Mouse (Mus musculus) E14TG2a.4 (cell line): ENCODE data around the gene BC051019.

Source experiments
- H3K27me3 ChIP-seq: 2 replicates; pipeline ENCODE4 v1.6.1; 2014; ENCODE audit warnings: low read length, control low read depth; ENCODE audit not compliant: insufficient read depth
- H3K36me3 ChIP-seq: 2 replicates; pipeline ENCODE4 v1.6.1; 2014; ENCODE audit warnings: low read length, control low read depth; ENCODE audit not compliant: insufficient read depth
- H3K4me1 ChIP-seq: replicated peaks from 2 replicates; pipeline ENCODE4 v1.6.1; 2014; ENCODE audit warnings: low read depth, low read length, control low read depth
- H3K4me3 ChIP-seq: replicated peaks from 2 replicates; pipeline ENCODE4 v1.5.1; 2014; ENCODE audit warnings: mild to moderate bottlenecking, low read length
- H3K9me3 ChIP-seq: 2 replicates; pipeline ENCODE4 v1.6.1; 2014; ENCODE audit warnings: low read length, control low read depth
- CTCF ChIP-seq: conservative IDR thresholded peaks from 2 replicates; pipeline ENCODE4 v1.5.1; 2014; ENCODE audit warnings: low read length
- NANOG ChIP-seq: IDR thresholded peaks from 2 replicates; pipeline ENCODE4 v1.6.1; 2014; ENCODE audit warnings: borderline replicate concordance, low read length, mixed read lengths
- POU5F1 ChIP-seq: IDR thresholded peaks from 2 replicates; pipeline ENCODE4 v1.6.1; 2014; ENCODE audit warnings: low read length, borderline replicate concordance

BC051019 gene

GRCm38 (mm10) chr7:109680879-109681278, 42.8 kb downstream of the BC051019 start:
- Histone ChIP-seq H3K9me3 (no peaks in the 10 kb centered on the region), H3K4me3 (no peak overlapping the region), H3K27me3 (no peaks in the 10 kb centered on the region), H3K36me3 (no peaks in the 10 kb centered on the region), H3K4me1 (peaks cover 6% of the 10 kb centered on the region; the same call in 1 of the 2 replicates)
- no peak for TF ChIP-seq CTCF
- no peak for TF ChIP-seq POU5F1
- TF ChIP-seq NANOG = no peak

- no peak overlapping the region for H3K4me3 ChIP-seq
- no peaks in the 10 kb centered on the region for H3K27me3 ChIP-seq
- H3K36me3 ChIP-seq = 0 out of 2 replicates have a peak, but pooled peaks cover 2% of the 10 kb centered on the region
- no peaks in the 10 kb centered on the region for H3K9me3 ChIP-seq
- TF ChIP-seq POU5F1 (no peak), CTCF (peak; percentile 40)
- H3K4me1 ChIP-seq = peaks cover 6% of the 10 kb centered on the region; the same call in 1 of the 2 replicates
These were observed 43.4 kb downstream of the BC051019 start for GRCm38 (mm10) chr7:109680284-109680683.

- Histone ChIP-seq H3K27me3 (peaks cover 3% of the 10 kb centered on the region; the same call in 1 of the 2 replicates), H3K4me1 (peaks cover 25% of the 10 kb centered on the region), H3K4me3 (no peak overlapping the region), H3K36me3 (peaks cover 7% of the 10 kb centered on the region; the same call in 1 of the 2 replicates), H3K9me3 (no peaks in the 10 kb centered on the region)
- TF ChIP-seq POU5F1 (no peak), NANOG (no peak), CTCF (no peak)
These were observed 48.6 kb downstream of the BC051019 start for GRCm38 (mm10) chr7:109674944-109675628.

DNA sequence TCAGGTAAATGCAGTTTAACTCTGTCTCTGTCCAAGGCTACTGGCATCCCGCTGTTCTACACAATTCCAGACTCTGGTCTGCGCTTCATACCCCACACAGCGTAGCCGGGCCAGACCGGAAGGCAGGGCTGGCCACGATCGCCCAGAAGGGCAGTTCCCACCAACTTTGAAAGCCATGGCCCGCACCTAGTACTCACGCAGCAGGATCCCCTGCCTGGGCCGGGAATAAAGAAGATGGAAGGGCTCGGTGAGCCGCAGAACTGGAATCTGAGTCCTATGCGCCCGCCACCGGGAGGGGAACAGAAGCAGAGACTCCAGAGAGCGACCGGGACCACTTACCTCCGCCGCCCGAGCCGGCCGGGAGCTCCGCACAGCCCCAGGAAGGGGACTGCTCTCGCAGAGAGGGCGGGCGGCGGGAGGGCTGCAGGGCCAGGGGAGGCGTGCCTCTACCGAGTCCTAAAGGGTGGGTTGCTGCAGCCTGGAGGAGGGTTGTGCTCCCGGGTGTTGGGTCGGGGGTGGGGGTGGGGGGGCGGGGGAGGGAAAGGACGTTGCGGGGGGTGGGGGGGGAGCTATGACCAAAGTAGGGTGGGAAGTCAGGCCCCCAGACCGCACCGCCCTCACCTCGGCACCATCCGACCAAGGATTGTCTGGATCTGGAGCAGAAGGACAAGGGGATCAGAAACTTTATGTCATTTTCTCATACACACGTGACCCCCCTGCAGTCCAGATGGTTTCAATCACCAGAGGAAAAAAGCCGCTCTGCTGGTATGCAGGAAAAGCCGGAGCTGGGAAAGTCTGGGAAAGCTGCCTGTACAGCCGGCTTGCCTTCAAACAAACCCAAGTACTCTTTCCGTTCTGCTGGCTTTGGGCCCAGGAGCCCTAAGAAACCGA, 51.8 kb downstream of the BC051019 start:
- Histone ChIP-seq H3K27me3 (peaks cover 5% of the 10 kb centered on the region; the same call in 1 of the 2 replicates), H3K36me3 (peaks cover 7% of the 10 kb centered on the region; the same call in 1 of the 2 replicates), H3K4me1 (peaks cover 28% of the 10 kb centered on the region), H3K9me3 (no peaks in the 10 kb centered on the region), H3K4me3 (peak overlapping the region; percentile 80)
- no peak for TF ChIP-seq POU5F1

- peaks cover 32% of the 10 kb centered on the region for H3K4me1 ChIP-seq
These were observed 54.1 kb downstream of the BC051019 start for GRCm38 (mm10) chr7:109669426-109670170.

GRCm38 (mm10) chr7:109666664-109667063, 57.0 kb downstream of the BC051019 start:
- Histone ChIP-seq H3K4me1 (peaks cover 26% of the 10 kb centered on the region), H3K4me3 (no peak overlapping the region), H3K27me3 (0 out of 2 replicates have a peak, but pooled peaks cover 3% of the 10 kb centered on the region), H3K36me3 (no peaks in the 10 kb centered on the region), H3K9me3 (no peaks in the 10 kb centered on the region)
- TF ChIP-seq NANOG (no peak), POU5F1 (no peak), CTCF (no peak)

More at GRCm38 (mm10) chr7:109669426-109670170, 54.1 kb downstream of the BC051019 start:
- Histone ChIP-seq H3K27me3 (peaks cover 5% of the 10 kb centered on the region; the same call in 1 of the 2 replicates), H3K36me3 (no peaks in the 10 kb centered on the region; the same call in 1 of the 2 replicates), H3K9me3 (no peaks in the 10 kb centered on the region), H3K4me3 (no peak overlapping the region)
- TF ChIP-seq NANOG (no peak), POU5F1 (no peak), CTCF (no peak)

- TF ChIP-seq CTCF (no peak), NANOG (no peak), POU5F1 (no peak)
- Histone ChIP-seq H3K4me3 (no peak overlapping the region), H3K27me3 (no peaks in the 10 kb centered on the region), H3K9me3 (no peaks in the 10 kb centered on the region), H3K4me1 (peaks cover 11% of the 10 kb centered on the region), H3K36me3 (no peaks in the 10 kb centered on the region)
These were observed 61.0 kb downstream of the BC051019 start for GRCm38 (mm10) chr7:109662626-109663025.
